Mouse (Mus musculus) forebrain, postnatal 0 days (tissue): ENCODE results near the gene Olfr1260. TPM values are rescaled to one million over a fixed set of nuclear protein-coding genes. Genes with fewer than 3 reads are reported as not detected.

Experiments
- ATAC-seq: fragments of 200-750 bp; cut with Nextera tagmentation; 2 replicates; pipeline ENCODE4 v1.8.0; 2017; ENCODE audit warnings: mild to moderate bottlenecking, moderate library complexity
- DNase-seq: peaks from one replicate; pipeline ENCODE4 v3.0.0-alpha.2; 2015
- H3K27ac ChIP-seq: fragments of 300-500 bp; sonication (generic); 2 replicates; pipeline ENCODE4 v1.5.1; 2014; ENCODE audit warnings: low read depth, mild to moderate bottlenecking, antibody characterized with exemption, low read length, moderate library complexity, mixed read lengths
- H3K27me3 ChIP-seq: fragments of 300-500 bp; sonication (generic); 2 replicates; pipeline ENCODE4 v1.6.1; 2014; ENCODE audit warnings: mild to moderate bottlenecking, low read length, mixed read lengths; ENCODE audit not compliant: insufficient read depth
- H3K36me3 ChIP-seq: fragments of 300-500 bp; sonication (generic); 2 replicates; pipeline ENCODE4 v1.6.1; 2014; ENCODE audit warnings: mild to moderate bottlenecking, moderate library complexity; ENCODE audit not compliant: insufficient read depth
- H3K4me1 ChIP-seq: fragments of 300-500 bp; sonication (generic); 2 replicates; pipeline ENCODE4 v1.6.1; 2014; ENCODE audit warnings: antibody characterized with exemption; ENCODE audit not compliant: insufficient read depth
- H3K4me2 ChIP-seq: fragments of 300-500 bp; sonication (generic); 2 replicates; pipeline ENCODE4 v1.6.1; 2014; ENCODE audit warnings: low read depth, mild to moderate bottlenecking, moderate library complexity
- H3K4me3 ChIP-seq: fragments of 300-500 bp; sonication (generic); 2 replicates; pipeline ENCODE4 v1.5.1; 2014; ENCODE audit warnings: low read depth, low read length, mixed read lengths
- H3K9ac ChIP-seq: fragments of 300-500 bp; sonication (generic); 2 replicates; pipeline ENCODE4 v1.6.1; 2014; ENCODE audit warnings: mild to moderate bottlenecking
- H3K9me3 ChIP-seq: fragments of 300-500 bp; sonication (generic); 2 replicates; pipeline ENCODE4 v1.6.1; 2016; ENCODE audit warnings: low read length
- CTCF ChIP-seq: sonication (generic); IDR thresholded peaks from 2 replicates; pipeline ENCODE4 v1.5.1; 2016; ENCODE audit warnings: antibody characterized with exemption, control low read depth, low read depth
- WGBS: fragments of 180-500 bp; shearing (Covaris S2); extraction: QIAGEN DNeasy Blood & Tissue Kit; methylation state at CpG from one replicate; pipeline ENCODE4 v1.1.7; 2014; 5-methylcytosine and 5-hydroxymethylcytosine counted together
- polyA plus RNA-seq: library from polyadenylated mRNA; unstranded; fragments of >200 nt; fragmentation: Nextera tagmentation; extraction: Ambion mirVana; gene quantifications from 2 replicates; pipeline ENCODE4 v1.2.1, GENCODE M21; 2015
- total RNA-seq: library from RNA; depleted of rRNA; stranded (reverse); fragments of >200 nt; gene quantifications from 2 replicates; pipeline ENCODE4 v1.2.3, GENCODE M21; 2014; rRNA removed

The Olfr1260 gene
- not detected in 2 replicates for total RNA-seq
- not detected in 2 replicates for polyA plus RNA-seq

DNA sequence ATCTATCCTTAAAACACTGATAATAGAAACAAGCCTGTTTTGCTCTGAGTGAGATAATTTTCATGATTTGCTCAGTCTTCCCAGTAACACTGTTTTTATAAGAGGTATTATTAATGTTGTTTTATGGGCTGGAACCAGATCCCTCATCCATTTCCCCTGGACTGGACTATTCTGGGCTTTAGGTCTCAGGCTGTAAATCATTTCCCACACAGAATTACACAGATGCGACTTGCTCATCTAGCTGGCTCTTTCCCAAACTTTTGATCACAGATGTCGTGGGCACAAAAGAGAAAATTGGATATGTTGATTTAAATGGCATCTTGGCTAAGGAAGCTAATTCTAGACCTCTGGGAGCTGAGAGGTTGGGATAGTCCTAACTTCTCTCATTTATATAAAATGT lies at the start of gene Olfr1260:
TSS of gene Olfr1260 (plus strand) at position 157 of the 400 bp plus-strand sequence.
- no peak for TF ChIP-seq CTCF
- Histone ChIP-seq H3K4me2 (no peak within 1 kb of the TSS), H3K27me3 (no peaks in the 10 kb centered on the region), H3K4me1 (no peaks in the 10 kb centered on the region), H3K36me3 (no peaks in the 10 kb centered on the region), H3K4me3 (no peak within 1 kb of the TSS), H3K9ac (no peak within 1 kb of the TSS), H3K9me3 (no peaks in the 10 kb centered on the region), H3K27ac (no peak within 1 kb of the TSS)
- ATAC-seq (no peak), DNase-seq (peak; percentile 5)
- 53% methylated on average over 2 of the region's 2 CpGs for WGBS

- TF ChIP-seq CTCF, result no peak
- Histone ChIP-seq H3K4me2 (no peak within 1 kb of the TSS), H3K27me3 (no peaks in the 10 kb centered on the region), H3K4me1 (no peaks in the 10 kb centered on the region), H3K4me3 (no peak within 1 kb of the TSS), H3K36me3 (no peaks in the 10 kb centered on the region), H3K9ac (no peak within 1 kb of the TSS), H3K27ac (no peak within 1 kb of the TSS), H3K9me3 (no peaks in the 10 kb centered on the region)
- no peak for ATAC-seq
- DNase-seq, result no peak
Observed at GRCm38 (mm10) chr2:89927009-89927408, 47.1 kb upstream of the Olfr1260 start, which contains the start of gene Olfr1258. Gene Olfr1258, plus strand, starts transcription at chr2:89927309.

DNA sequence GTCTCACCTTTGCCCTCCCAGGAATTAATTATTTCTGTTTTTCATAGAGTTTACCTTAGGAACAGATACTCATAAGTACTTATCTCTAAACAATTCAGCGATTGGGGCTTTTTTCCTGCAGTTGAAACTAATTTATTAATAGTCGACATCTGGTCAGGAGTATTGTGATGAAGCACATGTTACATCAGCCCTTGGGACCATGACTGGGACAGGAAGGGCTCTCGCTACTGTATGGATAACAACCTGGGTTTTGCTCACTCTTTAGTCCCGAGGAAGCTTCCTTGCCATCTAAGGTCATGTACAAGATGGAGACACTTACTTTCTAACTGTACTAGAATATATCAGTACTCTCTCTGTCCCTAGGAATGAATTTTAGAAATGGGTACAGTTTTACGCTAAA lies 25.6 kb upstream of the Olfr1260 start, which contains the start of gene Olfr1259:
TSS of gene Olfr1259 (minus strand) at position 101 of the 400 bp plus-strand sequence.
- H3K27ac ChIP-seq, result no peak within 1 kb of the TSS
- no peaks in the 10 kb centered on the region for H3K27me3 ChIP-seq
- no peak for TF ChIP-seq CTCF
- H3K36me3 ChIP-seq, result no peaks in the 10 kb centered on the region
- no peak within 1 kb of the TSS for H3K4me3 ChIP-seq
- no peak within 1 kb of the TSS for H3K4me2 ChIP-seq
- ATAC-seq, result no peak
- H3K9ac ChIP-seq, result no peak within 1 kb of the TSS
- H3K4me1 ChIP-seq, result no peaks in the 10 kb centered on the region
- no peak for DNase-seq
- no peaks in the 10 kb centered on the region for H3K9me3 ChIP-seq
- 94% methylated on average over 5 of the region's 5 CpGs for WGBS

- no peaks in the 10 kb centered on the region for H3K36me3 ChIP-seq
- 90% methylated on average over 2 of the region's 2 CpGs for WGBS
- no peak overlapping the region for H3K9ac ChIP-seq
- H3K4me1 ChIP-seq, result no peaks in the 10 kb centered on the region
- ATAC-seq (no peak), DNase-seq (no peak)
- no peak overlapping the region for H3K4me3 ChIP-seq
- H3K27me3 ChIP-seq, result no peaks in the 10 kb centered on the region
- H3K4me2 ChIP-seq, result no peak overlapping the region
- H3K9me3 ChIP-seq, result no peaks in the 10 kb centered on the region
- TF ChIP-seq CTCF, result no peak
- H3K27ac ChIP-seq, result no peak overlapping the region
Observed at GRCm38 (mm10) chr2:89977709-89978108, 3.6 kb downstream of the Olfr1260 start.

GRCm38 (mm10) chr2:89990921-89991320 lies 16.8 kb downstream of the Olfr1260 start, which contains the start of gene Olfr1261:
Gene Olfr1261, plus strand, starts transcription at chr2:89991221.
- no peak within 1 kb of the TSS for H3K27ac ChIP-seq
- no peak for TF ChIP-seq CTCF

GRCm38 (mm10) chr2:89999845-90000244 lies 25.7 kb downstream of the Olfr1260 start, which contains the start of gene Olfr1262:
Gene Olfr1262, plus strand, starts transcription at chr2:90000145.
- Histone ChIP-seq H3K4me2 (no peak within 1 kb of the TSS), H3K4me3 (no peak within 1 kb of the TSS), H3K36me3 (no peaks in the 10 kb centered on the region), H3K9ac (no peak within 1 kb of the TSS), H3K27me3 (no peaks in the 10 kb centered on the region), H3K27ac (no peak within 1 kb of the TSS), H3K9me3 (no peaks in the 10 kb centered on the region), H3K4me1 (no peaks in the 10 kb centered on the region)
- ATAC-seq, result no peak
- DNase-seq, result no peak
- no peak for TF ChIP-seq CTCF

More at GRCm38 (mm10) chr2:89990921-89991320, 16.8 kb downstream of the Olfr1260 start, which contains the start of gene Olfr1261:
- no peaks in the 10 kb centered on the region for H3K4me1 ChIP-seq
- DNase-seq (no peak), ATAC-seq (no peak)
- no peak within 1 kb of the TSS for H3K9ac ChIP-seq
- H3K36me3 ChIP-seq, result no peaks in the 10 kb centered on the region
- no peak within 1 kb of the TSS for H3K4me2 ChIP-seq
- no peak within 1 kb of the TSS for H3K4me3 ChIP-seq
- no peaks in the 10 kb centered on the region for H3K27me3 ChIP-seq
- no peaks in the 10 kb centered on the region for H3K9me3 ChIP-seq

- Histone ChIP-seq H3K27me3 (no peaks in the 10 kb centered on the region), H3K9ac (no peak within 1 kb of the TSS), H3K27ac (no peak within 1 kb of the TSS), H3K4me3 (no peak within 1 kb of the TSS), H3K9me3 (no peaks in the 10 kb centered on the region), H3K4me2 (no peak within 1 kb of the TSS), H3K4me1 (no peaks in the 10 kb centered on the region), H3K36me3 (no peaks in the 10 kb centered on the region)
- no peak for TF ChIP-seq CTCF
- DNase-seq (no peak), ATAC-seq (no peak)
- 75% methylated on average over 2 of the region's 2 CpGs for WGBS
Observed at GRCm38 (mm10) chr2:90011831-90012230, 37.7 kb downstream of the Olfr1260 start, which contains the start of gene Olfr1263. Gene Olfr1263, plus strand, starts transcription at chr2:90012131.
